Mouse (Mus musculus) intestine, postnatal 0 days (tissue): ENCODE results near the gene Rsph1. TPM values are rescaled to one million over a fixed set of nuclear protein-coding genes. Genes with fewer than 3 reads are reported as not detected.
A peak's percentile ranks its signal among the peaks of the same experiment; 100 is the strongest.

Experiments
- ATAC-seq: fragments of 200-750 bp; cut with Nextera tagmentation; 2 replicates; pipeline ENCODE4 v1.8.0; 2017; ENCODE audit warnings: mild to moderate bottlenecking, moderate TSS enrichment, moderate library complexity
- H3K27ac ChIP-seq: fragments of 300-500 bp; sonication (generic); 2 replicates; pipeline ENCODE4 v1.5.1; 2014; ENCODE audit warnings: mild to moderate bottlenecking, low read depth, low read length, moderate library complexity
- H3K27me3 ChIP-seq: fragments of 300-500 bp; sonication (generic); replicated peaks from 2 replicates; pipeline ENCODE4 v1.6.1; 2014; ENCODE audit warnings: low read length, mixed read lengths; ENCODE audit not compliant: control insufficient read depth, insufficient read depth
- H3K36me3 ChIP-seq: fragments of 300-500 bp; sonication (generic); 2 replicates; pipeline ENCODE4 v1.6.1; 2014; ENCODE audit warnings: mild to moderate bottlenecking, moderate library complexity; ENCODE audit not compliant: control insufficient read depth, insufficient read depth
- H3K4me1 ChIP-seq: fragments of 300-500 bp; sonication (generic); replicated peaks from 2 replicates; pipeline ENCODE4 v1.6.1; 2014; ENCODE audit warnings: antibody characterized with exemption, low read length, mixed read lengths; ENCODE audit not compliant: control insufficient read depth, insufficient read depth
- H3K4me2 ChIP-seq: fragments of 300-500 bp; sonication (generic); replicated peaks from 2 replicates; pipeline ENCODE4 v1.6.1; 2014; ENCODE audit warnings: low read depth, mild to moderate bottlenecking, moderate library complexity
- H3K4me3 ChIP-seq: fragments of 300-500 bp; sonication (generic); 2 replicates; pipeline ENCODE4 v1.5.1; 2014; ENCODE audit warnings: low read depth, low read length
- H3K9ac ChIP-seq: fragments of 300-500 bp; sonication (generic); 2 replicates; pipeline ENCODE4 v1.6.1; 2014; ENCODE audit warnings: mild to moderate bottlenecking, low read depth, low read length
- H3K9me3 ChIP-seq: fragments of 300-500 bp; sonication (generic); 2 replicates; pipeline ENCODE4 v1.6.1; 2016; ENCODE audit warnings: mixed run types; ENCODE audit not compliant: control insufficient read depth
- CTCF ChIP-seq: sonication (generic); IDR thresholded peaks from 2 replicates; pipeline ENCODE4 v1.5.1; 2016; ENCODE audit warnings: low read depth, mild to moderate bottlenecking, control low read depth, antibody characterized with exemption, moderate library complexity
- WGBS: fragments of 180-500 bp; shearing (Covaris S2); extraction: QIAGEN DNeasy Blood & Tissue Kit; methylation state at CpG from one replicate; pipeline ENCODE4 v1.1.7; 2014; 5-methylcytosine and 5-hydroxymethylcytosine counted together
- polyA plus RNA-seq: library from polyadenylated mRNA; unstranded; fragments of >200 nt; fragmentation: Nextera tagmentation; extraction: Ambion mirVana; gene quantifications from 2 replicates; pipeline ENCODE4 v1.2.1, GENCODE M21; 2015

Gene Rsph1
- polyA plus RNA-seq, 1 experiment from 2014 or later: 0.66 TPM

DNA sequence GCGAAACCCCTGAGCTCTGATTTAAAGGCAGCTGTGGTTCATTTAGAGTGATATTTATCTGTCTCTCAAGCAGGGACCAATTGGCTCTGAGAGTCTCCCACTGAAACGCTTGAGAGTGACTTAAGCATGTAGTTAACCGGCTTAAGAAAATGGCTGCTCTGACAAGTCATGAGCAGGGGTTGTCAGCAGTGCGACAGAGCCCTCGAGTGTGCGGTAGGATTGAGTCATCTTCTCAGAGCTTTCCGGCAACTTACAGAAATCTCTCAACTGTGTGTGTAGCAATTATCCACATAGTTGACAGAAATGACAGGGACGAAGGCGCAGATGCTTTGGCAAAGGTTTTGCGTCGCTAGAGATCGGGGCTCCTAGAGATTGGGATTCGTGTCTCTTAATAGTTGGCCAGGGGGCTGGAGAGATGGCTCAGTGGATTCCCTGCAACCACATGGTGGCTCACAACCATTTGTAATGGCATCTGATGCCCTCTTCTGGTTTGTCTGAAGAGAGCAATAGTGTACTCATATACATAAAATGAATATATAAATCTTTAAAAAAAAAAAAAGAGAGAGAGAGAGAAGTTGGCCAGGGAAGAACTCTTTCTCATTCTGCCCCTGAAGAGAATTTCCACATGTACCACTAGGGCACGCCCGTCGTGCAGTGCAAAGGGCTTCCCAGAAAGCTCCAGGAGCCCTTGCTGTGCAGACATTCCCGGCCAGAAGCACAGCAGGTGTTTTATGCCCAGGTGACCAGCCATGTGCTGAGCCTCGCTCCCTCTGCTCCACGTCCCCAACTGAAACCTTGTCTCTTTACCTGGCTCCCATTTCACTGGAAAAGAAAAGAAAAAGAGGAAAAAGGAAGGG is 4.9 kb upstream of the Rsph1 start:
- no peaks in the 10 kb centered on the region for H3K4me1 ChIP-seq
- TF ChIP-seq CTCF: peak; percentile 54
- WGBS: 51% methylated on average over 19 of the region's 19 CpGs
- no peaks in the 10 kb centered on the region for H3K27me3 ChIP-seq
- no peak overlapping the region for H3K4me2 ChIP-seq
- H3K9me3 ChIP-seq: no peaks in the 10 kb centered on the region
- no peak overlapping the region for H3K4me3 ChIP-seq
- ATAC-seq: no peak
- H3K36me3 ChIP-seq: no peaks in the 10 kb centered on the region
- H3K9ac ChIP-seq: no peak overlapping the region
- no peak overlapping the region for H3K27ac ChIP-seq

DNA sequence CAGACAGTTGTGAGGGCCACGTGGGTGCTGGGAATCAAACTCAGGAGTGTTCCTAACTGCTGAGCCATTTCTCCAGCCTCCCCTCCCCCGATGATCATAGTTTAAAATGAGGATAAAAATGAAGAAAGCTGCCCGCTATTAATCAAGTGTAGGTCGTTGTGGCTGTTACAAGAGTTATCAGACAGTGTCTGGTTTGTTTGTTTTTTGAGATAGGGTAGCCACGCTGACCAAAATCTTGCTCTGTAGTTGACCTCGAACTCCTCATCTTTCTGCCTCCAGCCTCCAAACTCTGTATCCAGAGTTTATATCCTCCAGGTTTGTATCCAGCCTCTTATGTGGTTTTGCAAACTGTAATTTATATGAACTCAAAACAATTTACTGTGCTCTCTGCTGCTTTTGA is 3.1 kb upstream of the Rsph1 start:
- Histone ChIP-seq H3K9me3 (no peaks in the 10 kb centered on the region), H3K27me3 (no peaks in the 10 kb centered on the region), H3K4me2 (no peak overlapping the region), H3K9ac (no peak overlapping the region), H3K27ac (no peak overlapping the region), H3K4me3 (no peak overlapping the region), H3K4me1 (no peaks in the 10 kb centered on the region; the same call in 1 of the 2 replicates), H3K36me3 (no peaks in the 10 kb centered on the region)
- TF ChIP-seq CTCF: no peak
- ATAC-seq: no peak
- WGBS: 55% methylated on average over 6 of the region's 6 CpGs

DNA sequence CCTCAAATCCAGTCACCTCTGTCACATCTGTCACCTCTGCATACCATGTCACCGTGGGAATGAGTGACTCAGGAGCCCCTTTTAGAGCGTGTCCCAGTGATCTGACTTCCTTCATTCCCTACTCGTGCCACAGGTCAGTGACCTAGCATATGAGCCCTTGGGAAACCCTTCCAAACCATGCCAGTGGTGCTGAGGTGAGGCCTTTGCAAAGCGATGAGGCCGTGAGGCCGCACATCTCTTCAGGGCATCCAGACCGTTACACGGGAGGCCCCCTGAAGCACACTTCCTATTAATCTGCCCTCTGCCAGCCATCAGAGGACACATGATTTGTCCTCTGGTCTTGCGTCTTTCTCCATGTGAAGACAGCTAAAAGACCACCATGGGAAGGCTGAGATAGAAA is 2.4 kb upstream of the Rsph1 start:
- WGBS: 88% methylated on average over 9 of the region's 9 CpGs
- no peak overlapping the region for H3K4me2 ChIP-seq
- no peaks in the 10 kb centered on the region; the same call in 1 of the 2 replicates for H3K4me1 ChIP-seq
- H3K27me3 ChIP-seq: no peaks in the 10 kb centered on the region
- H3K9ac ChIP-seq: no peak overlapping the region
- H3K36me3 ChIP-seq: no peaks in the 10 kb centered on the region
- H3K9me3 ChIP-seq: no peaks in the 10 kb centered on the region
- TF ChIP-seq CTCF: no peak
- no peak overlapping the region for H3K4me3 ChIP-seq
- no peak overlapping the region for H3K27ac ChIP-seq
- no peak for ATAC-seq

DNA sequence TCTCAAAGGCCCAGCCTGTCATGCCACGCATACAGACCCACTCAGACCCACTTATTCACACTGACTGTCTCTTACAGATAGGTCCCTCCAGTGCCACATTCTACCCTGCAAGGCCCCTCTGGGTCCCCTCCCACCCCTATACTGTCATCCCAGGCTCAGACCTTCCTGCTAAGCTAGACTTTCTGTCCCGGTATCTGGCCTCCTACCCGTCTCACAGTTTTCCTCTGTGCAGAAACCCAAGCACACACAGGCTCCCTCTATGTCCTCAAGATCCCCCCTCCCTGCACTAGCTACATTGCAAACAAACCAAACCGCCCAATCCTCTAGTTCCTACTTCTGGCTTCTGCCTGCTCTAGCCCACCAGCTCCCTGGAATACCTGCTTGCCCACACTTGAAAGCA is 748 bp upstream of the Rsph1 start:
- H3K36me3 ChIP-seq: no peaks in the 10 kb centered on the region
- no peak for ATAC-seq
- H3K9ac ChIP-seq: no peak overlapping the region
- no peak overlapping the region for H3K4me3 ChIP-seq
- TF ChIP-seq CTCF: no peak
- no peak overlapping the region for H3K4me2 ChIP-seq
- no peak overlapping the region for H3K27ac ChIP-seq
- no peaks in the 10 kb centered on the region; the same call in 1 of the 2 replicates for H3K4me1 ChIP-seq
- H3K9me3 ChIP-seq: no peaks in the 10 kb centered on the region
- 82% methylated on average over 4 of the region's 4 CpGs for WGBS
- H3K27me3 ChIP-seq: no peaks in the 10 kb centered on the region

DNA sequence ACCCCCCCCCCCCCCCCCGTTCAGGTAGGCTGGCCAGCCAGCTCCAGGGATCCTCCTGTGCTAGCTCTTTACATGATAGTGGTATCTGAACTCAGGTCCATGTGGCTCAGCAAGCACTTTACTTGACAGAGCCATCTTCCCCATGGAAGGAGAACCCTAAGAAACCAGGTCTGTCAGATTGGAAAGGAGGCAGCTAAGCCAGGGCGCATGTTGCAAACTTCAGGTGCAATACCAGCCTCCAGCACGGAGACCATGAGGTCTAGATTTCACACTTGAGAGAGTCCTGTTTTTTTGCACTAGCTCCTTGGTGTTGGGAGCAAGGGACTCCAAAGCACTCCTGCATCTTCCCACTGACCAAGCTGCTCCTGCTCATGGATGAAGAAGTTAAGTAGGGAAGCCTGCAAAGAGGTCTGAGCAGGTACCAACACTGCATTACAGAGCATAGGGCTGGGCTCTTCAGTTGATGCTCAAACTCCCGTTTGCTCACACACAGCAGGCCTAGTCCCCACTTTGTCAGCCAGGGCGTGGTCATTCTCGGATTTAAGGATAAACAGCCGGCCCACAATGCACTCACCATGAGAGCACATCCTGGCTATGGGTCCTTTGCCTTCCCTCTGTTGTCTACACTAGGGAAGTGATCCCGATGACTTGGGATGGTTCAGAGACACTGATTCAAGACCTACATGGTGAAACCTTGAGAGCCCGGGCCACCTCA is 819 bp downstream of the Rsph1 start:
- WGBS: 35% methylated on average over 9 of the region's 9 CpGs
- H3K27me3 ChIP-seq: no peaks in the 10 kb centered on the region
- no peaks in the 10 kb centered on the region for H3K9me3 ChIP-seq
- peak overlapping the region; percentile 46 for H3K4me3 ChIP-seq
- H3K4me1 ChIP-seq: no peaks in the 10 kb centered on the region; the same call in 1 of the 2 replicates
- H3K9ac ChIP-seq: no peak overlapping the region
- H3K4me2 ChIP-seq: peak overlapping the region; percentile 86
- TF ChIP-seq CTCF: no peak
- H3K36me3 ChIP-seq: no peaks in the 10 kb centered on the region
- no peak for ATAC-seq
- H3K27ac ChIP-seq: no peak overlapping the region

DNA sequence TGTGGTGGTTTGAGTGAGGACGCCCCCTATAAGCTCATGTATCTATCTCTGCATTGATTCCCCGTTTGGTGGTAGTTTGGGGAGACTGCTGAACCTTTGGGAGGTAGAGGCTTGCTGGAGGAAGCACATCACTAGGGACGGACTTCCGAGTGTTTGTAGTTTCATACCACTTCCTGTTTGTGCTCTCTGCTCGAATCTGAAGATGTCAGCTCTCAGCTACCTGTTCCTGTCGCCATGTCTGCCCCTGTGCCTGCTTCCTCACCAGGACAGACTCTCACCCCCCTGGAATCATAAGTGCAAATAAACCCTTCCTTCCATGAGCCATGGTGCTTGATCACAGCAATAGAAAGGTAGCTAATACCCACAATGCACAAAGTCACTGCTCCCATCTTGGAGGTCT is 2.0 kb downstream of the Rsph1 start:
- no peak for ATAC-seq
- H3K9ac ChIP-seq: no peak overlapping the region
- no peak overlapping the region for H3K4me2 ChIP-seq
- H3K27ac ChIP-seq: no peak overlapping the region
- no peak overlapping the region for H3K4me3 ChIP-seq
- H3K4me1 ChIP-seq: no peaks in the 10 kb centered on the region; the same call in 1 of the 2 replicates
- no peaks in the 10 kb centered on the region for H3K36me3 ChIP-seq
- WGBS: 65% methylated on average over 6 of the region's 6 CpGs
- H3K27me3 ChIP-seq: no peaks in the 10 kb centered on the region
- no peak for TF ChIP-seq CTCF
- H3K9me3 ChIP-seq: no peaks in the 10 kb centered on the region
